Mouse (Mus musculus): ENCODE data around the gene Gm21256.
"Not testable (repeated sequence)": the region's sequence is repeated elsewhere in the genome, so short reads cannot be mapped to it uniquely, and the experiment has no call there.

Gene Gm21256

DNA sequence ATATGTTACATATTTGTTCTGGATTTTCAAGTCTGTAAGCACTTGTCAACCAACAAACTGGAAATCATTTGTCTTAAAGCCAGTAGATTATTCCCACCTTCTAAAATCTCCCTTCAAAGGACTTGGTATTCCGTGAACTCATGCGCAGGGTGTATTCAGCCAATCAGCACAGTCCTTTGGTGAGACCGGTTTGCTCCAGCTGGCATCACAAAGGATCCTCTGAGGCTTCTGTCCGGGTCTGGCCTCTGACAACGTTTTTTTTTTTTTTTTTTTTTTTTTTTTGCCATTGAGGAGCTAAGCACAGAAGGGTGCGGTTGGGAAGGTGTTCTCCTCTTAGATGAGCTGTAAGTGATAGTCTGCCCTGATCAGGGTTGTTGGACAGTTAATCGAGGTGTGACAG is at the start of gene Gm21256:
Gm21256 (plus strand) TSS at position 301 of the 400 bp plus-strand sequence.
- in situ Hi-C loops (cut with MboI) = not testable (repeated sequence)

Data from mature B cell (primary cell).